Mouse (Mus musculus) hematopoietic stem cell, adult 5-6 weeks (primary cell): ENCODE results near the gene Gm20721. TPM values are rescaled to one million over a fixed set of nuclear protein-coding genes. Genes with fewer than 3 reads are reported as not detected.
"Not testable (repeated sequence)": the region's sequence is repeated elsewhere in the genome, so short reads cannot be mapped to it uniquely, and the experiment has no call there.

ENCODE experiments used
- ATAC-seq, 2 experiments: fragments of 125-278 bp in 1 of 2; replicated peaks in 1 of 2; 2 replicates each; pipeline ENCODE4 v1.8.0; 2016 to 2017; ENCODE audit warnings: inconsistent platforms in 2 of 2, mild to moderate bottlenecking in 2 of 2, moderate number of reproducible peaks in 2 of 2, low read depth in 1 of 2, moderate TSS enrichment in 1 of 2; ENCODE audit not compliant: low FRiP score in 2 of 2, poor library complexity in 2 of 2, severe bottlenecking in 2 of 2, insufficient read depth in 1 of 2, low TSS enrichment in 1 of 2
- total RNA-seq: library from RNA; stranded (forward); fragments of 172-1452, 232-1000 nt; gene quantifications from 2 replicates; pipeline ENCODE4 v1.2.3, GENCODE M21; 2017

Gene Gm20721
- total RNA-seq, 1 experiment from 2014 or later: 9.1 TPM

GRCm38 (mm10) chr2:174333239-174333890, 13.1 kb downstream of the Gm20721 start:
- no peak for ATAC-seq

GRCm38 (mm10) chr2:174331282-174332030, 15.1 kb downstream of the Gm20721 start:
- ATAC-seq: no peak

- peak; percentile 3 to 6; a peak in 3 of 4 replicates for ATAC-seq
Measured at GRCm38 (mm10) chr2:174330616-174331191, 15.8 kb downstream of the Gm20721 start.

GRCm38 (mm10) chr2:174329663-174330615, 16.6 kb downstream of the Gm20721 start:
- peak; percentile 5 to 15; a peak in 2 of 4 replicates for ATAC-seq

- peak in 1 of 2 experiments; percentile 6; a peak in 2 of 4 replicates for ATAC-seq
Measured at GRCm38 (mm10) chr2:174328926-174329662, 17.4 kb downstream of the Gm20721 start.

- ATAC-seq: no peak
Measured at GRCm38 (mm10) chr2:174328358-174328905, 18.1 kb downstream of the Gm20721 start.

- peak; percentile 72 to 74 for ATAC-seq
Measured at GRCm38 (mm10) chr2:174327295-174327981, 19.1 kb downstream of the Gm20721 start.

GRCm38 (mm10) chr2:174326481-174326880, 20.0 kb downstream of the Gm20721 start:
- no peak for ATAC-seq

GRCm38 (mm10) chr2:174325989-174326388, 20.5 kb downstream of the Gm20721 start:
- no peak for ATAC-seq

- no peak for ATAC-seq
Measured at GRCm38 (mm10) chr2:174316661-174317060, 29.9 kb downstream of the Gm20721 start.

- ATAC-seq: not testable (repeated sequence)
Measured at GRCm38 (mm10) chr2:174315445-174315844, 31.1 kb downstream of the Gm20721 start.

- no peak for ATAC-seq
Measured at GRCm38 (mm10) chr2:174312661-174313060, 33.9 kb downstream of the Gm20721 start.

GRCm38 (mm10) chr2:174312118-174312647, 34.3 kb downstream of the Gm20721 start:
- peak; percentile 75 to 79; a peak in 3 of 4 replicates for ATAC-seq

GRCm38 (mm10) chr2:174311613-174312012, 34.9 kb downstream of the Gm20721 start:
- no peak for ATAC-seq

- peak; percentile 73 to 76 for ATAC-seq
Measured at GRCm38 (mm10) chr2:174310913-174311514, 35.5 kb downstream of the Gm20721 start.
